Mouse (Mus musculus): ENCODE data around the gene Cnih1.

DNA sequence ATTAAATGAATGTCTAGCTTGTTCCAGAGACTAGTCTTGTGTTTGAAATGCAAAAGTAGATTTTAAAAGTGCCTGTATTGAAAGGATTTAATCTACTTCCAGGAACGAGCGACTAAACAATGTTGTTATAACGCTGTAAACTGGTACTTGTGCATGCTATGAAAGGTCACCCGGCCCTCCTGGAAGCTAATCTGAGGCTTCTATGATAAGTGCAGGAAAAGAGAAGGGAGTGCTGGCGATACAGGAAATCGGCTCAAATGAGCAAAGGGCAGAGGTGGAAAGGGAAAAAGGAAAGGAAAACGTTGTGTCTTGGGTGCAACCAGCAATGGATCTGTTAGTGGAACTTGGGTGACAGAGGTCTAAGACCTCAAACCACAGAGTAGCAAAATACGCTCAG, 292 bp upstream of the Cnih1 start:
- no peak for TF ChIP-seq GATA1 (IDR thresholded peaks at IDR 0.05; ENCODE audit: low read length)
- TF ChIP-seq TAL1 (IDR thresholded peaks at IDR 0.05; ENCODE audit: low read length), result no peak

Data from erythroblast, embryonic 14.5 days (primary cell).